Mouse (Mus musculus) olfactory bulb, adult 2 months (tissue): ENCODE results near the gene Bbs9.

Experiments
- CTCF ChIP-seq: fragments of 200-500 bp; IDR thresholded peaks from 2 replicates; pipeline ENCODE4 v1.5.1; 2012; ENCODE audit warnings: low read depth, mild to moderate bottlenecking, low read length, moderate library complexity; ENCODE audit not compliant: insufficient read depth
- POLR2A ChIP-seq: fragments of 200-500 bp; IDR thresholded peaks from 2 replicates; pipeline ENCODE4 v1.6.1; 2012; ENCODE audit warnings: mild to moderate bottlenecking, low read depth, low read length, moderate library complexity; ENCODE audit not compliant: insufficient read depth

GRCm38 (mm10) chr9:22734954-22735353, 259.4 kb downstream of the Bbs9 start:
- TF ChIP-seq CTCF (no peak), POLR2A (no peak)
